Mouse (Mus musculus) G1E (cell line): Measurements from ENCODE around the gene Mpi. TPM values are rescaled to one million over a fixed set of nuclear protein-coding genes. Genes with fewer than 3 reads are reported as not detected.

Source experiments
- ATAC-seq: 2 replicates; pipeline ENCODE4 v1.8.0; 2016; ENCODE audit warnings: mild to moderate bottlenecking; ENCODE audit not compliant: insufficient number of reproducible peaks, poor library complexity, low FRiP score, severe bottlenecking; ENCODE audit errors: extremely low read depth
- DNase-seq: peaks from one replicate; pipeline ENCODE4 v3.0.0; 2012; ENCODE audit warnings: low spot score
- H3K27me3 ChIP-seq: 2 replicates; pipeline ENCODE4 v1.6.1; 2012; ENCODE audit warnings: mild to moderate bottlenecking, low read length, inconsistent platforms; ENCODE audit not compliant: insufficient read depth
- H3K36me3 ChIP-seq: replicated peaks from 2 replicates; pipeline ENCODE3; 2012; ENCODE audit warnings: mild to moderate bottlenecking, inconsistent platforms
- H3K4me1 ChIP-seq: 2 replicates; pipeline ENCODE4 v1.6.1; 2012; ENCODE audit warnings: low read depth, low read length, inconsistent platforms, mixed read lengths; ENCODE audit not compliant: insufficient read depth
- H3K4me3 ChIP-seq: 2 replicates; pipeline ENCODE4 v1.5.1; 2012; ENCODE audit warnings: low read depth, mild to moderate bottlenecking, inconsistent platforms, low read length, moderate library complexity, mixed read lengths
- H3K9me3 ChIP-seq: replicated peaks from 2 replicates; pipeline ENCODE4 v1.6.1; 2012; ENCODE audit warnings: inconsistent platforms
- CTCF ChIP-seq: IDR thresholded peaks from 2 replicates; pipeline ENCODE4 v1.5.1; 2012; ENCODE audit warnings: low read depth, low read length, inconsistent platforms, mixed read lengths
- GATA1 ChIP-seq: IDR thresholded peaks from 2 replicates; pipeline ENCODE4 v1.6.1; 2012; ENCODE audit warnings: borderline replicate concordance, low read length, inconsistent platforms, mixed read lengths
- GATA2 ChIP-seq: IDR thresholded peaks from 2 replicates; pipeline ENCODE4 v1.6.1; 2012; ENCODE audit warnings: low read depth, low read length, inconsistent platforms, borderline replicate concordance
- POLR2AphosphoS5 ChIP-seq: IDR thresholded peaks from 2 replicates; pipeline ENCODE4 v1.6.1; 2012; ENCODE audit warnings: low read depth, low read length, inconsistent platforms; ENCODE audit not compliant: insufficient replicate concordance
- TAL1 ChIP-seq: conservative IDR thresholded peaks from 2 replicates; pipeline ENCODE4 v1.6.1; 2012; ENCODE audit warnings: low read depth, low read length, inconsistent platforms, mixed read lengths
- polyA plus RNA-seq: library from polyadenylated mRNA; stranded (reverse); fragments of >175 nt; gene quantifications from 2 replicates; pipeline ENCODE4 v1.2.3, GENCODE M21; 2012
- total RNA-seq, 2 experiments: library from RNA; stranded (forward) in 1 of 2; stranded (reverse) in 1 of 2; fragments of 200-1000 nt in 1 of 2; fragments of >200 nt in 1 of 2; fragmentation: Nextera tagmentation in 1 of 2; gene quantifications; 2 replicates each; pipeline ENCODE4 v1.2.3; 2014 to 2017

The Mpi gene
- total and polyA plus RNA-seq, 3 experiments: 4.4 to 12.5 (median 12.3) TPM

DNA sequence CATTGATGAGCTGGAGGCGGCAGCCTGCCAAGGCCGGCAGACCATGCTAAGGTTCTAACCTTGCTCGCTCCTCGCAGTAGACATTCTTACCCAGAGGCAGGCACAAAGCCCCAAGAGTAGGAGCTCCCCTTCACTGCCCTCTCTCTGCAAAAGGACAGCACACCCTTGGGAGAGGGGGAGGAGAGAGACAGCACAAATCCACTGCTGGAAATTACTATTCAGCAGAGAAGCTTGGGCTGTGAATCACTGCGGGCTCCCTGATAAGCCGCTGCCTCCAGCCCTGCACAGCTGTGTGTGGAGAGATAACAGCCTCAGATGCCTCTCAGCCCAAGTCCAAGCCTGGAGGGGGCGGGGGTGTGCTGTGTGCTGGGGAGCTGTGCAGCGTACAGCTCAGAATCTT is 46.9 kb downstream of the Mpi start:
- Histone ChIP-seq H3K4me3 (peak overlapping the region; percentile 70; the same call in 1 of the 2 replicates), H3K9me3 (peaks cover 8% of the 10 kb centered on the region), H3K4me1 (peaks cover 56% of the 10 kb centered on the region), H3K36me3 (no peaks in the 10 kb centered on the region), H3K27me3 (peaks cover 37% of the 10 kb centered on the region)
- no peak for TF ChIP-seq POLR2AphosphoS5
- TF ChIP-seq GATA2: 0 out of 2 replicates have a peak, but pooled peaks have one; percentile 43
- peak; percentile 100 for TF ChIP-seq TAL1
- ATAC-seq (peak; percentile 96), DNase-seq (peak; percentile 90)

DNA sequence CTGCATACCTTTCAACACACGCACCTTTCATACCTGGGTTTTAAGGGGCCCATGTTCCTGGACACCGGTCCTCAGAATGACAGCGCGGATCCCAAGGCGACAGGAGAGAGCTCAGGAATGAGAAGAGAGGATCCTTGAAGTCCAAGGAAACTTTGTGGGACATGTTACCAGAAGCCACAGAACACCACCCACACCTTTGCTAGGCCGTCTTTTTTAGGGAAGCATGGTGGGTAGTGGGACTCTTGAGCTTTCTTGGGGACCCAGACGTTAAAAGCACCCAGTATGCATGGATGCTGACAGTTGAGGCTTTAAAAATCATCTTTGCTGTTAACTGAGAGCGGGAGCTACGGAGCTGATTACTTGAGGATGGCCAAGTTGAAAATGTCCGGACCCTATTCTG is 47.7 kb downstream of the Mpi start:
- ATAC-seq (no peak), DNase-seq (no peak)
- Histone ChIP-seq H3K4me3 (peak overlapping the region; percentile 70; the same call in 1 of the 2 replicates), H3K36me3 (no peaks in the 10 kb centered on the region), H3K4me1 (peaks cover 48% of the 10 kb centered on the region), H3K27me3 (peaks cover 43% of the 10 kb centered on the region), H3K9me3 (peaks cover 8% of the 10 kb centered on the region)
- TF ChIP-seq POLR2AphosphoS5 (no peak), GATA2 (no peak), CTCF (no peak), GATA1 (no peak), TAL1 (no peak)

- ATAC-seq: no peak
- Histone ChIP-seq H3K36me3 (no peaks in the 10 kb centered on the region), H3K27me3 (peaks cover 43% of the 10 kb centered on the region), H3K4me1 (peaks cover 50% of the 10 kb centered on the region), H3K4me3 (peak overlapping the region; percentile 70), H3K9me3 (peaks cover 8% of the 10 kb centered on the region)
- DNase-seq: no peak
- TF ChIP-seq CTCF (no peak), TAL1 (no peak), GATA1 (no peak), POLR2AphosphoS5 (no peak), GATA2 (no peak)
Measured at GRCm38 (mm10) chr9:57504381-57504700, 48.2 kb downstream of the Mpi start.

DNA sequence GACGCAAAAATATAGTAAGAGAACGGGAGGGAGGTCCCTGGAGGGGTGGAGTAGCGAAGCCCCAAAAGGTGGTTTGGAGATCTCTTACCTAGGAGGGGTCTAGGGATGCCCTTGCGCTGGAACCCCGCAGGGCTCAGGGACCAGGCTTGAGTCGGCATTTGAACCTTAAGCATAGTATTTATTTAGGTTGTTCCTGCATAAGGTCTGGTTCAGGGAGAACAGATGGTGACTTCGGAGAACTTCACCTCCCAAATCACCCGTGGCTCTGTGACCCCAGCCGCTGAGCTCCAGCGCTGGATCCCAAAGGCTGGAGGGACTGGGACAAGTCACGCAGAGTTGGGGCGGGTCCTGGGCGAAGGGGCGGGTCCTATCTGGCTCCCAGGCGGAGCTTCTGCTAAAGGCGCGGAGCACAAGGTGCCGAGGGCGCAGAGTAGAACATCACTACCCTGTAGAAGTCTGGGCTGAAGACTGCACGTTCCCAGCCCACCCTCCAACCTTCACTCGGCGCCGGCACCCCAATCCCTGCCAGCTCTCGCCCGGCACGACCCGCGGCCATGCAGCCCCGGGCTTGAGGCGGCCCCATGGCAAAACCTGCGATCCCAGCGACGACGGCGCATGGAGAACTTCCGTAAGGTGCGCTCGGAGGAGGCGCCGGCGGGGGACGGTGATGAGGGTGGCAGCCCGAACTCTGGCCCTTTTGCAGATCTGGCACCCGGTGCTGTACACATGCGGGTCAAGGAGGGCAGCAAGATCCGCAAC is 48.8 kb downstream of the Mpi start, which contains the start of gene Rpp25:
Gene Rpp25, plus strand, starts transcription at position 405 of the 759 bp plus-strand sequence.
- peak within 1 kb of the TSS; percentile 70 for H3K4me3 ChIP-seq
- peaks cover 53% of the 10 kb centered on the region for H3K4me1 ChIP-seq

GRCm38 (mm10) chr9:57502911-57503621 is 49.5 kb downstream of the Mpi start:
- Histone ChIP-seq H3K36me3 (no peaks in the 10 kb centered on the region), H3K4me1 (peaks cover 57% of the 10 kb centered on the region), H3K9me3 (peaks cover 8% of the 10 kb centered on the region), H3K4me3 (peak overlapping the region; percentile 70; the same call in 1 of the 2 replicates), H3K27me3 (peaks cover 46% of the 10 kb centered on the region)
- no peak for DNase-seq
- ATAC-seq: no peak
- TF ChIP-seq TAL1 (no peak), POLR2AphosphoS5 (no peak), GATA1 (no peak), CTCF (no peak), GATA2 (no peak)

More for the DNA sequence above, 48.8 kb downstream of the Mpi start, which contains the start of gene Rpp25:
- H3K27me3 ChIP-seq: peaks cover 43% of the 10 kb centered on the region
- no peak for DNase-seq
- H3K36me3 ChIP-seq: no peaks in the 10 kb centered on the region
- no peak for TF ChIP-seq POLR2AphosphoS5
- TF ChIP-seq TAL1: no peak
- TF ChIP-seq GATA2: no peak
- no peak for TF ChIP-seq CTCF
- no peak for TF ChIP-seq GATA1
- H3K9me3 ChIP-seq: peaks cover 8% of the 10 kb centered on the region
- ATAC-seq: no peak

GRCm38 (mm10) chr9:57501861-57502260 is 50.7 kb downstream of the Mpi start:
- ATAC-seq (no peak), DNase-seq (no peak)
- TF ChIP-seq CTCF (no peak), POLR2AphosphoS5 (no peak)
- no peak overlapping the region for H3K4me3 ChIP-seq
- H3K36me3 ChIP-seq: no peaks in the 10 kb centered on the region
- H3K4me1 ChIP-seq: peaks cover 56% of the 10 kb centered on the region
- peaks cover 8% of the 10 kb centered on the region for H3K9me3 ChIP-seq
- peaks cover 55% of the 10 kb centered on the region for H3K27me3 ChIP-seq
